Mouse (Mus musculus): Measurements from ENCODE around the gene Mplkip.

Mplkip gene

GRCm38 (mm10) chr13:17694911-17695699 lies at the start of gene Mplkip, which contains the start of gene Sugct:
Mplkip (plus strand) TSS chr13:17695192.
Sugct (minus strand) TSS chr13:17695553.
- DNase-seq (ENCODE audit: low spot score): peak; percentile 100

GRCm38 (mm10) chr13:17667380-17667779 lies 27.6 kb upstream of the Mplkip start:
- no peak for DNase-seq (ENCODE audit: low spot score)

GRCm38 (mm10) chr13:17671122-17671521 lies 23.9 kb upstream of the Mplkip start:
- no peak for DNase-seq (ENCODE audit: low spot score)

DNA sequence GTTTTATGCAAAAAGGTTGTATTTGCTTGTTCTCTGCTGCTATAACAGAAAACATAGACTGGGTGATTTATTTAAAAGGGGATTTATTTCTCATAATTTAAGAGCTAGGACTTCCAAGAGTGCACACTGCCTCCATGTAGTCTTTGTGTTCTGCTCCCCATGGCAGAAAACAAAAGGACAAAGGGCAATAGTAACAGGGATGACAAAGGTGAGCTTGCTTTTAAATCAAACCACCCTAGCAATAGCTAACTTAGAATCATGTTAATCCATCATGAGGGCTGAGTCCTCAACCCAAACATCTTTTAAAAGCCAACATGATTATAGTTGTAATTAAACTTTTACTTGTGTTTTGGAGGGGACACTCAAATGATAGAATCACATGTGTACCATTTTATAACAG lies 5.5 kb upstream of the Mplkip start:
- DNase-seq (ENCODE audit: low spot score): no peak

- no peak for DNase-seq (ENCODE audit: low spot score)
Measured at GRCm38 (mm10) chr13:17690686-17691085, 4.3 kb upstream of the Mplkip start.

DNA sequence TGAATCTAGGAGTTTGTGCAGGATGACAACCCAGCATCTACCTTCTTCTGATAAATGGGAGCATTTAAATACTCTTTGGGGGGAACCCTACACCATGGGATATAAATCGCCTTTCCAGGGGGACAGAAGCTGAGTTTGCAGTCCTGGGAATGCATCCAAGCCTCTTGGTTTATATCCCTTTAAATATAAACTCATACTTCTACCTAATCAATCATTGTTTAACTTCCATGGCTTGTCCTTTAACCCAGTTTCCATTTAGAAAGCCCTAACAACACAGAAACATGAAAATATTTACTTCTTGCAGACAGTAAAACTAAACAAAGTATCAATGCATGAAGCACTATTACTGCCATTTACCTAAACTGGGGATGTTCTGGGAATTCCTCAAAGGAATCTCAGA lies 3.6 kb upstream of the Mplkip start:
- no peak for DNase-seq (ENCODE audit: low spot score)

- no peak for DNase-seq (ENCODE audit: low spot score)
Measured at GRCm38 (mm10) chr13:17693816-17694215, 1.2 kb upstream of the Mplkip start.

DNA sequence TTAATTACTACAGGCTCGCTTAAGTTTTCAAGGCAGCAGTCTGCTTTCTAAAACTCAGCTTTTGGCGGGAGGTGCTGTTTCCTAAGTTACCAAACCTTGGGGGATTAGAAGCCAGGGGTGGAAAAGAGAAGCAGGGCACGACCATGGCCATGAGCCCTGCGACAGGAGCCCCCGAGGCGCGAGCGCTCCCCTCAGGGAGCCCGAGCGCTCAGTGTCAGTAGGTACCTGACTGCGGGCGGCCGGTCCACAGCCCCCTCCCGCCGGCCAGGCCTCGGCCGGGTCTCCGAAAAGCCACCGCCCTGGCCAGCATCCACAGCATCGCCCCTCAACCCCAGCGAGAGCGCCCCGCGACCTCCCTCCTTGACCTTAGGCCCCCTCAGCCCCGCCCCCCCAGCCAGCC lies 578 bp upstream of the Mplkip start:
- no peak for DNase-seq (ENCODE audit: low spot score)

DNA sequence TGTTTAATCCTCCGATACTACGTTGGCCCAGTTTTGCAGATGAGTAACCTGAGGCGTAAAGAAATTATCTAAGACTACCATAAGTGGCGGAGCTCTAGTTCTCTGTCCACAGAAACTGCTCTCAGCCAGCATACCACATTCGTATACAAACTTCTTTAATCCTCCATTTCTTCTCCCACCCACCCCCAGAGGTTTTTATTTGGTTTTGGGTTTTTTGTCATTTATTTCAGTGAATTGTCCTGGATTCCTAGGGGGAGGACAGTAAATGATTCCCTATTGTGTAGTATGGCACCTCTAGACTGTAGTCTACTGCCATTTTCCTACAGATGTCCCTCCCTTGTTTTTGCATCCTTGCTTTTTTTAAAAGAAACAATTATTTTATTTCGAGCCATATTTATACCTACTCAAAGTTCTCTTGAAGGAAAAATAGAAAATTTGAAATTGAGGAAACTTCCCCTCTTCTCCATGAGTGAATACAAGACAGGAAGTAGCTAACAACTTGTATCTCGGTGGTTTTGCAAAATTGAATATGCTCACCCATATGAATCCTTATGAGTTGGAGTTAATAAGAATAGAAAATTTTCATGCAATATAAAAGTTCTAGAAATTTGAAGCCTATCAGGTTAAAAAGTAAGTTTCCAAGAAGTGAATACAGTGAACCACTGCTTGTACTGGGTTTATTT lies 1.0 kb downstream of the Mplkip start:
- no peak for DNase-seq (ENCODE audit: low spot score)

- no peak for DNase-seq (ENCODE audit: low spot score)
Measured at GRCm38 (mm10) chr13:17700090-17700715, 5.2 kb downstream of the Mplkip start.

DNA sequence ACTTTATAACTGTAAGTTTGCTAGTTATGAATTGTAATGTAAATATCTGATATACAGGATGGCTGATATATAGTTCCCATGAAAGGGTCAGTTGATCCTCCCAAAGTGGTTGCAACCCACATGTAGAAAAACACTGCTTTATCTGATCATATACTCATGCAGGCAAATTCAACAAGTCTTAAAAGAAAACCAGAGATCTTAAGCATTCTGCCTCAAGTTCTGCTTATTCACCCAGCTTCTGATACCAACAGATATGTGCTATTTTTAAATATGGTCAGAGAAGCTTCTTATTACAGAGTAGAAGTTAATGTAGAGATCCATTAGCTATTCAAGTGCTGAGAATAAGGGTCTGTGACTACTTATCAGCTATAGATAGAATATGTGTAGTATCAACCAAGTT lies 6.3 kb downstream of the Mplkip start:
- DNase-seq (ENCODE audit: low spot score): no peak

DNA sequence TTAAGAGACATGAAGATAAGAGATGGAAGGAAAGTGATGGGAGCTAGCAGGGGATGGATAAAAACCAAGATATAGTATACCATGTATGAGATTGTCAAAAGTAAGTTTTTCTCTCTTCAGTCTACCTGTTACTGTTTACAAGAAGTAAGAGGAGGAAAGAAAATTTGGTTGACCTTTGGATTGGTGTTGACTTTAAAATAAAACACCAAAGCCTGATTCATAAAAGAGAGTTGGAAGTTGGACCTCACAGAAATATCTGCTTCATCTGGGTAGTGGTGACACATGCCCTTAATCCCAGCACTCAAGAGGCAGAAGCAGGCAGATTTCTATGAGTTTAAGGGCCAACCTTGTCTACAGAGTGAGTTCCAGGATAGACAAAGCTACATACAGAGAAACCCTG lies 7.3 kb downstream of the Mplkip start:
- DNase-seq (ENCODE audit: low spot score): no peak

DNA sequence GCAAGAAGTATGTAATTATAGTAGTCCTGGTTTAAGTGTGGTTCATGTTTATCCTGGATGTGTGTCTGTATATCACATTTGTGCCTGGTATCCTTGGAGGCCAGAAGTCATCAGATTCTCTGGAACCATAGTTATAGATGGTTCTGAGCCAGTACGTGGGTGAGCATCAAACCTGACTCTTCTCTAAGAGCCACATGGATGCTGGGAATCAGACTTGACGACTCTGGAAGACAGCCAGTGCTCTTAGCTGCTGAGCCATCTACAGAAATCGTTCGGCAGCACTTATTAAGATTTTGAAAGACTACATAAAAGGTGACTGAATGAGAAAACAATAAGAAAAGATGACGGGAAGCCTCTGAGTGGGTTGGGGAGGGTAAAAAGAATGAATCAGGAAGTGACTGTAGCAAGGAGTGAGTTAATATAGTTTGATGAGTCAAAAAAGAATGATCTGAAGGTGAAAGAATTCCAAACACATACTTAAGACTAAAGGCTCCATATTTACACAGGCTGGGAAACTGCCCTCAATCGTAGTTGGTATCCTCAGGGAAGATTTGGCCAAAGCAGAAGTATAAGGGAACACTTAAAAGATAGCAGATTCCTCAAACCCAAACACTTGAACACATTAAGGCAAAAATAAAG lies 10.3 kb downstream of the Mplkip start:
- no peak for DNase-seq (ENCODE audit: low spot score)

DNA sequence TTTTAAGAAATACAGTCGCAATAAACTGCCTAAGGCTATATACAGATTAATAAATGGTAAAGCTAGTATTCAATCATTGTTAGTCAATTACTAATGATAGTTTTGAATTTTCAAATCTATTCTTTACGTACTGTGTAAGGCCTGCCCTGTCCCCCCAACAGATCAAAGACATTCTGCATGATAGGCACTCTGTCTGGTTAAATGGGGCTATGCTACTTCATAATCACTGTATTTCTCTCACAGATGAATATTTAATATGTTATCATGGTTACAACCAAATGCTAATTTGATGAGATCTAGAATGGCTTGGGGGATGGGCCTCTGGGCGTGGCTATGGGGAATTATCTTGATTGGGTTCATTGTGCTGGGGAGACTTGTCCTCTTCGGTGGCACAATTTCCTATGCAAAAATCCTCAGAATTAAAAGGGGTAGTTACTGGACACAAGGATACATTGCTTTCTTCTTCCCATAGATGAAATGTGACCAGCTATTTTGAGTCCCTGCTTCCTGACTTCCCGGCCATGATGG lies 13.9 kb downstream of the Mplkip start:
- DNase-seq (ENCODE audit: low spot score): no peak

DNA sequence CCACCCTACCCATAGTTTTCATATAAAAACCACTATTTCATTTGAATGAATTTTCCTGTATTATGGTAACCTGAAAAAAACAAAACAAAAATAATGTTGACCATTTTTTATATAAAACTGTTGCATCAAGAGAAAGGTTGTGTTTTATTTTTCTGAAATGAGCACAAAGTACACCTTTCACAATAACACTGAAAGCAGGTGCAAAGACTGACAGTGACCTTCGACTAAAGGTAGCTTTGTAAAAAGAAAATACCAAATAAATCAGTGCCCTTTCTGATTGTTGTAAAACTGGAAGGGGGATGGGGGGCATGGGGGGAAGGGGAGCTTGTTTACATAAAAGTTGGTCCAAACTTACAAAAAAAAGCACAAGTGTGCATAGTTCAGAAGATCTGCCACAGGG lies 22.4 kb downstream of the Mplkip start:
- no peak for DNase-seq (ENCODE audit: low spot score)

- DNase-seq (ENCODE audit: low spot score): no peak
Measured at GRCm38 (mm10) chr13:17727922-17728321, 32.9 kb downstream of the Mplkip start.

DNA sequence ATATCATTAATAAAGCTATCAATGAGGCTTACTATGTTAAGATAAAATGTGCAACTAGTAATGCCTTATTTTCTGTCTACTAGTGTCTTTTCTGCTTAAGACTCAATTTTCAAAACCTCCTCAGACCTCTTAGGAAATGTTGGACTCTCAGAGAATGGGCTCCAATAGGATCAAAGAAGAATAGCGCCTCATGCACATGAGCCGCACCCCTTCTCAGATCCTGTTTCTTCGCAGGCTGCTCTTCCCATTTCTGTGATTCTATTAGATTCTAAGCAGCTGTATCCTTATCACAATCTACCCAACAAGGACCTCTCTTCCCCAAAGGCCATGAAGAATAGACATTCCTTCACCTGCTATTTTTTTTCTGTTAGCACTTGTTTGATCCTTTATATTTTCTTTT lies 33.8 kb downstream of the Mplkip start:
- no peak for DNase-seq (ENCODE audit: low spot score)
